Mouse (Mus musculus): Measurements from ENCODE around the gene Dapk2.

Dapk2 gene

GRCm38 (mm10) chr9:66311458-66311857 is 153.4 kb downstream of the Dapk2 start:
- DNase-seq (ENCODE audit: low spot score) = no peak

GRCm38 (mm10) chr9:66316603-66317002 is 158.6 kb downstream of the Dapk2 start:
- DNase-seq (ENCODE audit: low spot score) = no peak

Measured in T-cell, adult 2 months (primary cell).